Mouse (Mus musculus): ENCODE measurements at regions not wholly inside any gene's neighbourhood (a gene's known extent, or its start where the extent isn't known, plus 50 kb on each side); places are given as distances from the start of the nearest gene placed in this dataset.

GRCm38 (mm10) chr5:91696532-91696931 is 179.1 kb downstream of the Parm1 start:
- Histone ChIP-seq H3K4me3 (ENCODE audit: low read depth, low read length) (no peak overlapping the region), H3K27me3 (ENCODE audit: control insufficient read depth, insufficient read depth, low read length, poor library complexity, severe bottlenecking) (no peaks in the 10 kb centered on the region), H3K27ac (ENCODE audit: insufficient read depth, low read length) (no peak overlapping the region), H3K4me1 (ENCODE audit: control insufficient read depth, insufficient read depth, low read length) (no peaks in the 10 kb centered on the region), H3K9ac (ENCODE audit: low read depth, poor library complexity, severe bottlenecking) (no peak overlapping the region), H3K36me3 (ENCODE audit: control insufficient read depth, insufficient read depth, low read length, poor library complexity, severe bottlenecking) (no peaks in the 10 kb centered on the region), H3K9me3 (replicated peaks; ENCODE audit: control insufficient read depth, insufficient read depth, low read length, poor library complexity, severe bottlenecking) (no peaks in the 10 kb centered on the region)
- TF ChIP-seq POLR2A (IDR thresholded peaks at IDR 0.05; ENCODE audit: insufficient read depth, low read length) (no peak), EP300 (IDR thresholded peaks at IDR 0.05; ENCODE audit: insufficient read depth, low read depth, low read length) (no peak), CTCF (IDR thresholded peaks at IDR 0.05; ENCODE audit: low read depth, low read length) (no peak)

- Histone ChIP-seq H3K27me3 (ENCODE audit: control insufficient read depth, insufficient read depth, low read length, poor library complexity, severe bottlenecking) (no peaks in the 10 kb centered on the region), H3K9me3 (replicated peaks; ENCODE audit: control insufficient read depth, insufficient read depth, low read length, poor library complexity, severe bottlenecking) (no peaks in the 10 kb centered on the region), H3K36me3 (ENCODE audit: control insufficient read depth, insufficient read depth, low read length, poor library complexity, severe bottlenecking) (no peaks in the 10 kb centered on the region), H3K4me3 (ENCODE audit: low read depth, low read length) (no peak overlapping the region), H3K27ac (ENCODE audit: insufficient read depth, low read length) (no peak overlapping the region), H3K4me1 (ENCODE audit: control insufficient read depth, insufficient read depth, low read length) (no peaks in the 10 kb centered on the region), H3K9ac (ENCODE audit: low read depth, poor library complexity, severe bottlenecking) (no peak overlapping the region)
- TF ChIP-seq CTCF (IDR thresholded peaks at IDR 0.05; ENCODE audit: low read depth, low read length) (no peak), EP300 (IDR thresholded peaks at IDR 0.05; ENCODE audit: insufficient read depth, low read depth, low read length) (no peak), POLR2A (IDR thresholded peaks at IDR 0.05; ENCODE audit: insufficient read depth, low read length) (no peak)
Observed at GRCm38 (mm10) chr5:91695632-91696031, 178.2 kb downstream of the Parm1 start.

DNA sequence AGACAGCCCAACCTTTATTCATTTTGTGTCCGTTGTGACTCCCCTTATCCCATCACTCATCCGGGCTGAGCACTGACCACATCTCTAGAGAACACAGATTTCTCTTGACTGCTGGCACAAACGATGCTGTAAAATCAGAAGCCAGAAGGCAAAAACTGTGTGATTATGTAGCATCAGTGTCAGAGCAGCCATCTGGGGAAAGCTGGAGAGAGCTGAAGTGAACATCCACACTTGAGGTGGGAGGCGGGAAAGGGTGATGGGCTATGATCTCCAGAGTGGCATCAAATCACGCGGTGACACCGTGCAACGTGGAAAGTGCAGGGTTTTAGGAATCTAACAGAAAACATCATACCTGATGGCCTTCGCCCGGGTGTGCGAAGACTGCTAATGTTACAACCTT is 175.9 kb downstream of the Parm1 start:
- H3K36me3 ChIP-seq (ENCODE audit: control insufficient read depth, insufficient read depth, low read length, poor library complexity, severe bottlenecking), result no peaks in the 10 kb centered on the region
- TF ChIP-seq CTCF (IDR thresholded peaks at IDR 0.05; ENCODE audit: low read depth, low read length) (no peak), EP300 (IDR thresholded peaks at IDR 0.05; ENCODE audit: insufficient read depth, low read depth, low read length) (no peak), POLR2A (IDR thresholded peaks at IDR 0.05; ENCODE audit: insufficient read depth, low read length) (no peak)
- no peaks in the 10 kb centered on the region for H3K9me3 ChIP-seq (replicated peaks; ENCODE audit: control insufficient read depth, insufficient read depth, low read length, poor library complexity, severe bottlenecking)
- H3K27ac ChIP-seq (ENCODE audit: insufficient read depth, low read length), result no peak overlapping the region
- no peaks in the 10 kb centered on the region for H3K4me1 ChIP-seq (ENCODE audit: control insufficient read depth, insufficient read depth, low read length)
- H3K4me3 ChIP-seq (ENCODE audit: low read depth, low read length), result no peak overlapping the region
- no peaks in the 10 kb centered on the region for H3K27me3 ChIP-seq (ENCODE audit: control insufficient read depth, insufficient read depth, low read length, poor library complexity, severe bottlenecking)
- no peak overlapping the region for H3K9ac ChIP-seq (ENCODE audit: low read depth, poor library complexity, severe bottlenecking)

DNA sequence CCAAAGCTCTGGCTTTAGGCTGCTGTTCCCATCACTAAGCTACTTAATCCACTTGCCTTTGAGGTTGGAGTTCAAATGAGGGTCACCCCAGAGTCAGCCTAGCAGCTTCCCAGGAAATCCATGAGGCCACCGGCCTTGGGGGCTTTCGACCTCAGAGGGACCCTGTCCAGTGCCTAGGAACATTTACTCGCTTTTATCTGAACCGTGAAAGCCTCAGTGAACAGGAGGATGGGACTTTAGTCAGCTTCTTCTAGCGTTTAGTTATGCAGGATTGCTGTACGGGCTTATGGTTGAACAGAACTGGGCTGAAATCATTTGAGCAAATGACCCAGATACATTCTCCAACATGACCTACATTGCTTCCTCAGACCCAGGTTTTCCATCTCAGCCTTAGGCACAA is 174.9 kb downstream of the Parm1 start:
- Histone ChIP-seq H3K4me3 (ENCODE audit: low read depth, low read length) (no peak overlapping the region), H3K4me1 (ENCODE audit: control insufficient read depth, insufficient read depth, low read length) (no peaks in the 10 kb centered on the region), H3K27me3 (ENCODE audit: control insufficient read depth, insufficient read depth, low read length, poor library complexity, severe bottlenecking) (no peaks in the 10 kb centered on the region), H3K9ac (ENCODE audit: low read depth, poor library complexity, severe bottlenecking) (no peak overlapping the region), H3K9me3 (replicated peaks; ENCODE audit: control insufficient read depth, insufficient read depth, low read length, poor library complexity, severe bottlenecking) (no peaks in the 10 kb centered on the region; the same call in 1 of the 2 replicates), H3K27ac (ENCODE audit: insufficient read depth, low read length) (no peak overlapping the region), H3K36me3 (ENCODE audit: control insufficient read depth, insufficient read depth, low read length, poor library complexity, severe bottlenecking) (no peaks in the 10 kb centered on the region)
- no peak for TF ChIP-seq EP300 (IDR thresholded peaks at IDR 0.05; ENCODE audit: insufficient read depth, low read depth, low read length)
- TF ChIP-seq POLR2A (IDR thresholded peaks at IDR 0.05; ENCODE audit: insufficient read depth, low read length), result no peak
- TF ChIP-seq CTCF (IDR thresholded peaks at IDR 0.05; ENCODE audit: low read depth, low read length), result no peak

- Histone ChIP-seq H3K4me3 (ENCODE audit: low read depth, low read length) (no peak overlapping the region), H3K27ac (ENCODE audit: insufficient read depth, low read length) (no peak overlapping the region), H3K4me1 (ENCODE audit: control insufficient read depth, insufficient read depth, low read length) (no peaks in the 10 kb centered on the region), H3K9ac (ENCODE audit: low read depth, poor library complexity, severe bottlenecking) (no peak overlapping the region), H3K36me3 (ENCODE audit: control insufficient read depth, insufficient read depth, low read length, poor library complexity, severe bottlenecking) (no peaks in the 10 kb centered on the region), H3K27me3 (ENCODE audit: control insufficient read depth, insufficient read depth, low read length, poor library complexity, severe bottlenecking) (no peaks in the 10 kb centered on the region), H3K9me3 (replicated peaks; ENCODE audit: control insufficient read depth, insufficient read depth, low read length, poor library complexity, severe bottlenecking) (no peaks in the 10 kb centered on the region)
- TF ChIP-seq POLR2A (IDR thresholded peaks at IDR 0.05; ENCODE audit: insufficient read depth, low read length), result no peak
- no peak for TF ChIP-seq CTCF (IDR thresholded peaks at IDR 0.05; ENCODE audit: low read depth, low read length)
- no peak for TF ChIP-seq EP300 (IDR thresholded peaks at IDR 0.05; ENCODE audit: insufficient read depth, low read depth, low read length)
Observed at GRCm38 (mm10) chr5:91678727-91679126, 161.3 kb downstream of the Parm1 start.

Measured in ES-Bruce4 (cell line).